Mouse (Mus musculus) stomach, embryonic 16.5 days (tissue): ENCODE measurements around the gene Il31ra. TPM values are rescaled to one million over a fixed set of nuclear protein-coding genes. Genes with fewer than 3 reads are reported as not detected.
A peak's percentile ranks its signal among the peaks of the same experiment; 100 is the strongest.
"Not testable (repeated sequence)": the region's sequence is repeated elsewhere in the genome, so short reads cannot be mapped to it uniquely, and the experiment has no call there.

Experiments used
- ATAC-seq: fragments of 200-750 bp; cut with Nextera tagmentation; 2 replicates; pipeline ENCODE4 v1.8.0; 2017; ENCODE audit warnings: moderate number of reproducible peaks, moderate TSS enrichment; ENCODE audit not compliant: insufficient read depth, low FRiP score
- H3K27ac ChIP-seq: fragments of 300-500 bp; sonication (generic); 2 replicates; pipeline ENCODE4 v1.5.1; 2014; ENCODE audit warnings: low read length
- H3K27me3 ChIP-seq: fragments of 300-500 bp; sonication (generic); 2 replicates; pipeline ENCODE4 v1.6.1; 2014; ENCODE audit warnings: low read length, control low read depth, mixed read lengths; ENCODE audit not compliant: control insufficient read depth, insufficient read depth
- H3K36me3 ChIP-seq: fragments of 300-500 bp; sonication (generic); 2 replicates; pipeline ENCODE4 v1.6.1; 2014; ENCODE audit warnings: low read length; ENCODE audit not compliant: control insufficient read depth, insufficient read depth
- H3K4me1 ChIP-seq: fragments of 300-500 bp; sonication (generic); 2 replicates; pipeline ENCODE4 v1.6.1; 2014; ENCODE audit warnings: low read length, control low read depth, mixed read lengths; ENCODE audit not compliant: control insufficient read depth, insufficient read depth
- H3K4me2 ChIP-seq: fragments of 300-500 bp; sonication (generic); 2 replicates; pipeline ENCODE4 v1.6.1; 2014; ENCODE audit warnings: low read depth, low read length, mixed read lengths
- H3K4me3 ChIP-seq: fragments of 300-500 bp; sonication (generic); replicated peaks from 2 replicates; pipeline ENCODE4 v1.5.1; 2014; ENCODE audit warnings: mild to moderate bottlenecking, low read length
- H3K9ac ChIP-seq: fragments of 300-500 bp; sonication (generic); 2 replicates; pipeline ENCODE4 v1.6.1; 2014; ENCODE audit warnings: low read length
- H3K9me3 ChIP-seq: fragments of 300-500 bp; sonication (generic); replicated peaks from 2 replicates; pipeline ENCODE4 v1.6.1; 2016; ENCODE audit warnings: low read length, control low read depth; ENCODE audit not compliant: control insufficient read depth
- WGBS: fragments of 180-500 bp; shearing (Covaris S2); extraction: QIAGEN DNeasy Blood & Tissue Kit; methylation state at CpG from one replicate; pipeline ENCODE4 v1.1.7; 2014; 5-methylcytosine and 5-hydroxymethylcytosine counted together
- polyA plus RNA-seq: library from polyadenylated mRNA; unstranded; fragments of >200 nt; fragmentation: Nextera tagmentation; extraction: Ambion mirVana; gene quantifications from 2 replicates; pipeline ENCODE4 v1.2.1, GENCODE M21; 2015

Gene Il31ra
- polyA plus RNA-seq, 1 experiment from 2014 or later: 0.09 TPM

DNA sequence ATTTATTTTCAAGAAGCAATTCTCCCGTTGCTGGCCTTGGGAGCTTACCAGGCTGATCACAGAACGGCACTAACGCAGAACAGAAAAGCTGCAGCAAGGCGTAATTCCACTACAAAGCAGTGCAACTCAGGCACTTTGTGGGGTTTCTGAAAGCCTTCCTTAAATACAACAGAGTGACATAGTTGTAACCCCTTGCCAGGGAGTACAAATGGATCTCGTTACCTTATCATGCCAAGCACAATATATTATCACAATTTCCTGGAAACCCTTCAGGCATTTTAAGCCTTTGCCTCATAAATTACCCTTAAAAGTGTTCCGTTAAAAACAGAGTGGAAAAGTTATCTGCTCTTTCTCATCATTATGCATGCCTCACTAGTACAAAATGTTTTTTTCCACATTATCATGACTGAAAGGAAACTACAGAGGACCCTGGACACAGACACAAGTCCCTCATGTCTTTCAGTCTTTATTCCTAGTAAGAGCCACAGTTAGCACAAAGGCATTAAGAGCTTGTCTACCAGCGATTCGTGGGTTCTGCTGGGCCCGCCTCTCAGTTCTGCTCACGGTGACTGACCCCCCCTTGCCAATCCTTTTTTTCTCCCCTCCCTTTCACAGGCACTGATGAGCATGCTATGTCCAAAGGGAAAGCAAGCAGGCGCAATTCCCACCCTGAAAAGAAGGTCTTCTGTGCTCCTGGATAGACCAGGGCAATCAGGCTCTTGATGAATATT lies 13.4 kb downstream of the Il31ra start:
- no peaks in the 10 kb centered on the region for H3K4me1 ChIP-seq
- 41% methylated on average over 11 of the region's 11 CpGs for WGBS
- no peaks in the 10 kb centered on the region for H3K36me3 ChIP-seq
- no peaks in the 10 kb centered on the region for H3K9me3 ChIP-seq
- no peak overlapping the region for H3K9ac ChIP-seq
- no peak overlapping the region for H3K4me2 ChIP-seq
- peak; percentile 13; the same call in 1 of the 2 replicates for ATAC-seq
- no peak overlapping the region for H3K4me3 ChIP-seq
- no peak overlapping the region for H3K27ac ChIP-seq
- no peaks in the 10 kb centered on the region for H3K27me3 ChIP-seq

DNA sequence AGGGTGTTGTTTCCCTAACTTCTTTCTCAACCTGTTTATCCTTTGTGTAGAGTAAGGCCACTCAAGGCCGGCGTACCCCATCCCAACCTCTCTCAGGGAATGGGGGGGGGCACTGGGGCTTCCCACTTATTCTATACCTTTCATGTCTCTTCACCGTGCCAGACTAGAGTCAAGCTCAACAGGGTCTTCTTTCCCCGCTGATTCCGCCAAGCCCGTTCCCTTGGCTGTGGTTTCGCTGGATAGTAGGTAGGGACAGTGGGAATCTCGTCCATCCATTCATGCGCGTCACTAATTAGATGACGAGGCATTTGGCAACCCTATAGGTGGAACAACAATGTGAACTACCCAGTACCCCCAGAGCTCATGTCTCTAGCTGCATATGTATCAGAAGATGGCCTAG lies 16.1 kb downstream of the Il31ra start:
- H3K9me3 ChIP-seq, H3K36me3 ChIP-seq, H3K4me3 ChIP-seq, H3K4me2 ChIP-seq, H3K27ac ChIP-seq, H3K9ac ChIP-seq, ATAC-seq, H3K27me3 ChIP-seq, H3K4me1 ChIP-seq: not testable (repeated sequence)
- WGBS: 76% methylated on average over 11 of the region's 11 CpGs

DNA sequence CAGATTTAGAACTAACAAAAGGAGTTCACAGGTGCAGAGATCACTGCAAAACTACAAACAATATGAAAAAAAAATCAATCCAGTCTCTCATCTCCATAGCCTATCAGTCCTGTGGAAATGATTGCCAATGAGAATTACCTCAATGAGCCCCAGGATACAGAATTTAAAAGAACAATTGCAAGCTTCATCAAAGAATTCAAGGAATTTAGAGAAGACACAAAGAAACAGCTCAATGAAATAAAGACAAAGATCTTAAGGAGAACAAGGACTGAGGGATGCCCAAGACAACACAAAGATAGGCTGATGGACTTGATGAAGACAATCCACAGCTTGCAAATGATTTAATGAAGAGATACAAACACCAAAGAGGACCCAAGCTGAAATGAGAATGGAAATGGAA lies 20.4 kb downstream of the Il31ra start:
- Histone ChIP-seq H3K4me1 (no peaks in the 10 kb centered on the region), H3K4me2 (no peak overlapping the region), H3K27me3 (no peaks in the 10 kb centered on the region), H3K9ac (no peak overlapping the region), H3K27ac (no peak overlapping the region), H3K9me3 (no peaks in the 10 kb centered on the region), H3K36me3 (no peaks in the 10 kb centered on the region), H3K4me3 (no peak overlapping the region)
- no peak for ATAC-seq

DNA sequence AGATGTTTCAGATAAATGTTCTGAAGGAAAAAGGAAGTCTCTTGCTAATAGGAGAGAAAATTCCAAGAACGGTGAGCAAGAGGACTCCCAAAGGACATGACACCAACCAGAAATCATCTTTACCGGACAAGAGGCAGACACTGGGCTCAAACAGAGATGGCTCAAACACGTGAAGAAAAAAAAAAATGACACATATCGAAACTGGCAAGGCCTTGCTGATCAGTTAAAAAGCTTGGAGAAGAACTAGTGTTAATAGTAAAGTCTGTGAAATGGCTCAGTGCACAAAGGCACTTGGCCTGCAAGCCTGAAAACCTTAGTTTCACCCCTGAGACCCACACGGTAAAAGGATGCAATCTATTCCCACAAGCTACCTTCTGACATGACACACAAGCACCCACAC lies 23.4 kb downstream of the Il31ra start:
- 66% methylated on average over 5 of the region's 5 CpGs for WGBS
- H3K9me3 ChIP-seq: no peaks in the 10 kb centered on the region
- H3K4me2 ChIP-seq: no peak overlapping the region
- H3K36me3 ChIP-seq: no peaks in the 10 kb centered on the region
- H3K27ac ChIP-seq: no peak overlapping the region
- H3K9ac ChIP-seq: no peak overlapping the region
- H3K4me1 ChIP-seq: no peaks in the 10 kb centered on the region
- H3K27me3 ChIP-seq: no peaks in the 10 kb centered on the region
- no peak for ATAC-seq
- H3K4me3 ChIP-seq: no peak overlapping the region

DNA sequence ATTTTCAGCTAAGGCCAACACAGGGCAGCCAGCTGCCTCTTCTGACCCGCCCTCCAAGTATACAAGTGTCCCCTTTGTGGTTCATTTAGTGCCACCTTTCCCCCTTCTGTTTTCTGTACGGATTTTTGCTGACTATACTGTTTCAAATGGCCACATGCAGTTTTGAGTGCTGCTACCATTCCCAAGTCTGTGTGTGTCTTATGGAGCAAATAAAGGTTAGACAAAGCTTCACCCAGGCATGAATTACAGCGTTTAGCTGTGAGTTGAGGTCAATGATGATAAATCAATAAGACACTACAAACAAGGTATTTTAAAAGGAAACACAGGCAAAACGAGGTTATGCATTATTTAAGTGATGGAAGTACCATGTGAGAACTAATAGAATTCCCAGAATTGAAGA lies 24.6 kb downstream of the Il31ra start:
- no peaks in the 10 kb centered on the region for H3K4me1 ChIP-seq
- ATAC-seq: no peak
- no peak overlapping the region for H3K4me2 ChIP-seq
- H3K9ac ChIP-seq: no peak overlapping the region
- H3K27me3 ChIP-seq: no peaks in the 10 kb centered on the region
- H3K36me3 ChIP-seq: no peaks in the 10 kb centered on the region
- WGBS: 29% methylated on average over 4 of the region's 4 CpGs
- no peak overlapping the region for H3K4me3 ChIP-seq
- H3K27ac ChIP-seq: no peak overlapping the region
- no peaks in the 10 kb centered on the region for H3K9me3 ChIP-seq

DNA sequence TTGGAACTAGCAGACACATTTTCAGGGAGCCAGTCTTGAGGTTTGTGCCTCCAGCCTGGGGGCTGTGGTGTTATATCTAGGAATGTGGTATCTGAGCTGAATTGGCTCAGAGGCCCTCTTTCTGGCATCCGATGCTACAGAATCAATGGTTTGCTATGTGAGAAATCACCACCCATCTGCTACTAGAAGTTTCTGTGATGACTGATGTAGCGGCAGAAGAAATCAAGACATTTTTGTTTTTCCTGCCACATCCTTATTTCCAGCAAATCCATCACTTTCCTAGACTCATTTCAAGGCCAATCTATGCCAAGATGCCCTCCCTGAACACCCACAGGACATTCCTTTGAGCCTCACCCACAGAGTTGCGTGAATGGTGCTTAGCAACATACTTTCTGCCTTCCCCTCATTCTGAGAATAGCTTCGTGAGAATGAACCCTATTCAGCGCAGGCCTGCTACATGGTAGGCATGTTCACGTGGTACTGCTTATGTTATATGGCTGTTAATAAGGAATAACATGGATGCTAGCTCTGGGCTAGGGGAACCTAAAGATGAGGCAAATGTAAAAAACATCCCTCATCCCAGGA lies 33.5 kb downstream of the Il31ra start:
- no peaks in the 10 kb centered on the region for H3K27me3 ChIP-seq
- H3K36me3 ChIP-seq: no peaks in the 10 kb centered on the region
- no peaks in the 10 kb centered on the region for H3K9me3 ChIP-seq
- no peak overlapping the region for H3K4me2 ChIP-seq
- no peak overlapping the region for H3K9ac ChIP-seq
- ATAC-seq: no peak
- 82% methylated on average over 6 of the region's 6 CpGs for WGBS
- no peak overlapping the region for H3K27ac ChIP-seq
- no peak overlapping the region for H3K4me3 ChIP-seq
- no peaks in the 10 kb centered on the region for H3K4me1 ChIP-seq

DNA sequence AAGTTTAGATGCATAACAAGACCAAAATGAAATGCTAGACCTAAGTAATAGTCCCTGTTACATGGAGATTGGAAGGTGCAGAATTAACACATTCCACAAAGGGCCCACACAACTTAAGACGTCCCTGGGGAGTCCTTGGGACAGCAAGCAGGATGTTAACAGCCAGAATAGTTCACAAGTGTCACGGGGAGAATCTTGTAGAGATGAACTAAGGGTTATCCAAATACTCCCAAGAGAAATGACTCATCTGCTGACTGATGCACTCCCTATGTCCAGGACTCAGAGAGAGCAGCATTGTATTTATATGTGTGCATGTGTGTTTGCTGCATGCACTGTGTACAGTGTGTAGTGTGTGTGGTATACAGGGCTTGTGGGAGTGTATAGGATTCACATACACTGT lies 37.7 kb downstream of the Il31ra start:
- 46% methylated on average over 2 of the region's 2 CpGs for WGBS
- no peaks in the 10 kb centered on the region for H3K9me3 ChIP-seq
- no peaks in the 10 kb centered on the region for H3K4me1 ChIP-seq
- no peak overlapping the region for H3K27ac ChIP-seq
- H3K36me3 ChIP-seq: no peaks in the 10 kb centered on the region
- no peaks in the 10 kb centered on the region for H3K27me3 ChIP-seq
- no peak overlapping the region for H3K9ac ChIP-seq
- no peak for ATAC-seq
- H3K4me2 ChIP-seq: no peak overlapping the region
- H3K4me3 ChIP-seq: no peak overlapping the region

DNA sequence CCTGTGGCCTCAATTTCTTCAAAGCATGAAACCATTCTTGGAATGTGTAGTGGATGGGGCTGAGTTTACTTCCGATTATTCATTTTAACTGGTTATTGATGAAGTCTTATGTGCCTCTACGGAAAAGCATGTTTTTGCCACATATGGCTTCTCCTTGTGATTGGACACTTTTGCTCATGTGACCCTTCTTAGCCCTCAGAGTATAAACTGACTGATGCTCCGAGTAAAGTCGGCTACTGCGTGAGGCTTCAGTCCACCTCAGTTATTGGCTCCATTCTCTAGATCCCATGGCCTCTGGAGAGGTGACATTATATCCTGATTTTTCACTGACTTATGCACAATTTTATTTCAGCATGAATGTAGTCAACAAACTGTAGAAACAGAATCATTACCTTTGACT lies 40.9 kb downstream of the Il31ra start:
- no peak overlapping the region for H3K4me3 ChIP-seq
- H3K27ac ChIP-seq: no peak overlapping the region
- no peak overlapping the region for H3K9ac ChIP-seq
- no peaks in the 10 kb centered on the region for H3K27me3 ChIP-seq
- H3K36me3 ChIP-seq: no peaks in the 10 kb centered on the region
- H3K9me3 ChIP-seq: no peaks in the 10 kb centered on the region
- H3K4me2 ChIP-seq: no peak overlapping the region
- ATAC-seq: no peak
- no peaks in the 10 kb centered on the region for H3K4me1 ChIP-seq
- WGBS: 88% methylated on average over 5 of the region's 5 CpGs

DNA sequence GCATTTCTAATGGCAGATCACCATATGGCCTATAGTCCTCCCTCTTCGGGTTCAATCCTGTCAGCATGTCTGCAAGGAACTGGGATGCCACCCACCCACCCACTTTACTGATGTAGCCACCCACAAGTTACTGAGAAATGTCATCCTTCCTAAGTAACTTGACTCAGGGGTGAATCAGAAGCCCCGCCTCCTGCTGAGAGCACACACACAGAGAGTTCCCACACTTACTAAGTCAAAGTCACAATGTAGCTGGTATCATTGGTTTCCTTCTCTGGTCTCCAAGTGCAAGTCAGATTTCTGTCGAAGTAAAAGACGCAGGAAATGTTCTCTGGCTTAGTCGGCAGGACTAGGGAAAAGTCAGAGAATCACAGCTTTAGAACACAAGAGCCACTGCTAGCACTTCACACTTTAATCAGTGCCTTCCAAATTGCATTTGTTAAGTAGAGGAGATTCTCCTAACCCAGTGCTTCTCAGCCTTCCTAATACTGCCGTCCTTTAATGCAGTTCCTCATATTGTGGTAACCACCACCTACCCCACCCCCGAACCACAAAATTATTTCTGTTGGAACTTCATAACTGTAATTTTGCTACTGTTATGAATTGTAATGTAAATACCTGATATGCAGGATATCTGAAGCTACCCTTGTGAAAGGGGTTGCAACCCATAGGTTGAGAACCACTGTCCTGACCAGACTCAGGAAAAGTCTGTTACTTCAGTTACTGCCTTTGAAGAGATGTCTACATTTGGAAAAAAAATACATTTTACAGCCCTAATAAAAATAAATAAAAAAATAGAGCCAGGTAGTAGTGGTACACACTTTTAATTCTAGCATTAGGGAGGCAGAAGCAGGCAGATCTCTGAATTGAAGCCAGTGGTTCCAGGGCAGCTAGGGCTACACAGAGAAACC lies 42.3 kb downstream of the Il31ra start:
- H3K4me2 ChIP-seq: no peak overlapping the region
- no peak overlapping the region for H3K9ac ChIP-seq
- no peak for ATAC-seq
- H3K27ac ChIP-seq: no peak overlapping the region
- 79% methylated on average over 7 of the region's 7 CpGs for WGBS
- no peaks in the 10 kb centered on the region for H3K27me3 ChIP-seq
- no peak overlapping the region for H3K4me3 ChIP-seq
- no peaks in the 10 kb centered on the region for H3K4me1 ChIP-seq
- H3K36me3 ChIP-seq: no peaks in the 10 kb centered on the region
- no peaks in the 10 kb centered on the region for H3K9me3 ChIP-seq
